Mouse (Mus musculus) spleen, adult 2 months (tissue): ENCODE results near the gene 4921501E09Rik. TPM values are rescaled to one million over a fixed set of nuclear protein-coding genes. Genes with fewer than 3 reads are reported as not detected.

Experiments
- DNase-seq, 2 experiments: peaks; one replicate each; pipeline versions ENCODE4 v3.0.0 to v3.0.0-alpha.2; 2012 to 2021; ENCODE audit warnings: low spot score in 2 of 2, low read depth in 1 of 2
- H3K27ac ChIP-seq: fragments of 200-500 bp; 2 replicates; pipeline ENCODE4 v1.5.1; 2012; ENCODE audit warnings: low read length, inconsistent platforms; ENCODE audit not compliant: insufficient read depth
- H3K27me3 ChIP-seq: fragments of 200-500 bp; 2 replicates; pipeline ENCODE4 v1.6.1; 2012; ENCODE audit warnings: mild to moderate bottlenecking, moderate library complexity, low read length, inconsistent platforms; ENCODE audit not compliant: control insufficient read depth, insufficient read depth
- H3K36me3 ChIP-seq: fragments of 200-500 bp; 2 replicates; pipeline ENCODE4 v1.6.1; 2012; ENCODE audit warnings: mild to moderate bottlenecking, low read length, inconsistent platforms; ENCODE audit not compliant: control insufficient read depth, insufficient read depth
- H3K4me1 ChIP-seq: fragments of 200-500 bp; 2 replicates; pipeline ENCODE4 v1.6.1; 2011; ENCODE audit warnings: inconsistent platforms; ENCODE audit not compliant: control insufficient read depth, insufficient read depth, insufficient read length
- H3K4me3 ChIP-seq: fragments of 200-500 bp; 2 replicates; pipeline ENCODE4 v1.5.1; 2011; ENCODE audit warnings: mild to moderate bottlenecking, inconsistent platforms; ENCODE audit not compliant: insufficient read depth, insufficient read length; ENCODE audit errors: extremely low read depth
- CTCF ChIP-seq: fragments of 200-500 bp; IDR thresholded peaks from 2 replicates; pipeline ENCODE4 v1.5.1; 2011; ENCODE audit warnings: mild to moderate bottlenecking, inconsistent platforms; ENCODE audit not compliant: insufficient read depth, insufficient read length, insufficient replicate concordance; ENCODE audit errors: extremely low read depth
- POLR2A ChIP-seq: fragments of 200-500 bp; IDR thresholded peaks from 2 replicates; pipeline ENCODE4 v1.6.1; 2011; ENCODE audit warnings: low read depth, low read length, inconsistent platforms
- WGBS: fragments of 180-500 bp; shearing (Covaris S2); methylation state at CpG from one replicate; pipeline ENCODE4 v1.1.7; 2018; 5-methylcytosine and 5-hydroxymethylcytosine counted together
- polyA plus RNA-seq: library from polyadenylated mRNA; depleted of rRNA; stranded (reverse); fragments of >200 nt; gene quantifications from 2 replicates; pipeline ENCODE4 v1.2.3, GENCODE M21; 2012; rRNA removed

4921501E09Rik gene
- polyA plus RNA-seq: not detected in 2 replicates

- WGBS: 61% methylated on average over 1 of the region's 1 CpGs
- H3K4me1 ChIP-seq: no peaks in the 10 kb centered on the region
- no peak within 1 kb of the TSS for H3K4me3 ChIP-seq
- no peaks in the 10 kb centered on the region for H3K36me3 ChIP-seq
- H3K27me3 ChIP-seq: no peaks in the 10 kb centered on the region
- DNase-seq: no peak
- no peak within 1 kb of the TSS for H3K27ac ChIP-seq
- no peak for TF ChIP-seq CTCF
Measured at GRCm38 (mm10) chr17:33067958-33068357, at the start of gene 4921501E09Rik. Gene 4921501E09Rik (minus strand): TSS chr17:33068058.

DNA sequence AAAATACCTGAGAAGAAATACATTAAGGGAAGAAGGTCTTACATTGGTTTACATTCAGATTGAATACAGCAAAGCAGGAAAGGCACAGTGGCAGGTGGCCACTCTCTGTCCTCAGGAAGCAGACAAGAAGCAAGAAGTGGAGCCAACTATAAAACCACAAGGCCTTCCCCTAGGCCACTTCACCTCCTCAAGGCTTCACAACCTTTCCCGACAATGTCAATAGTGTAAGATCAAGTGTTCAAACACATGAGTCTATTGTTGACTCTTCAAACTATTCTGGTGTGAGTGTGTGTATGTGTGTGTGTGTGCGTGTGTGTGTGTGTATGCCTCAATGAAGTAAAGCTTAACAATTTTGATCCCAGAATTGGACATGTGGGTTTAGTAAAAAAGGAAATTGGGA is 29.5 kb upstream of the 4921501E09Rik start:
- Histone ChIP-seq H3K4me3 (no peak overlapping the region), H3K27ac (no peak overlapping the region), H3K4me1 (0 out of 2 replicates have a peak, but pooled peaks cover 2% of the 10 kb centered on the region), H3K27me3 (no peaks in the 10 kb centered on the region), H3K36me3 (no peaks in the 10 kb centered on the region)
- 72% methylated on average over 2 of the region's 2 CpGs for WGBS
- no peak for TF ChIP-seq POLR2A
- no peak for TF ChIP-seq CTCF
- no peak for DNase-seq

GRCm38 (mm10) chr17:33092391-33093193 is 24.7 kb upstream of the 4921501E09Rik start:
- TF ChIP-seq CTCF: no peak
- no peak for TF ChIP-seq POLR2A
- WGBS: 5% methylated on average over 31 of the region's 31 CpGs
- no peaks in the 10 kb centered on the region for H3K36me3 ChIP-seq
- 0 out of 2 replicates have a peak, but pooled peaks cover 2% of the 10 kb centered on the region for H3K4me1 ChIP-seq
- H3K4me3 ChIP-seq: peak overlapping the region; percentile 92
- no peaks in the 10 kb centered on the region for H3K27me3 ChIP-seq
- peak overlapping the region; percentile 73 for H3K27ac ChIP-seq
- DNase-seq: peak; percentile 14 to 61

- no peak for TF ChIP-seq POLR2A
- no peak for TF ChIP-seq CTCF
- Histone ChIP-seq H3K27ac (no peak overlapping the region), H3K4me3 (no peak overlapping the region), H3K36me3 (no peaks in the 10 kb centered on the region), H3K4me1 (0 out of 2 replicates have a peak, but pooled peaks cover 2% of the 10 kb centered on the region), H3K27me3 (no peaks in the 10 kb centered on the region)
- WGBS: 94% methylated on average over 1 of the region's 1 CpGs
- DNase-seq: no peak
Measured at GRCm38 (mm10) chr17:33091630-33092029, 23.8 kb upstream of the 4921501E09Rik start.

DNA sequence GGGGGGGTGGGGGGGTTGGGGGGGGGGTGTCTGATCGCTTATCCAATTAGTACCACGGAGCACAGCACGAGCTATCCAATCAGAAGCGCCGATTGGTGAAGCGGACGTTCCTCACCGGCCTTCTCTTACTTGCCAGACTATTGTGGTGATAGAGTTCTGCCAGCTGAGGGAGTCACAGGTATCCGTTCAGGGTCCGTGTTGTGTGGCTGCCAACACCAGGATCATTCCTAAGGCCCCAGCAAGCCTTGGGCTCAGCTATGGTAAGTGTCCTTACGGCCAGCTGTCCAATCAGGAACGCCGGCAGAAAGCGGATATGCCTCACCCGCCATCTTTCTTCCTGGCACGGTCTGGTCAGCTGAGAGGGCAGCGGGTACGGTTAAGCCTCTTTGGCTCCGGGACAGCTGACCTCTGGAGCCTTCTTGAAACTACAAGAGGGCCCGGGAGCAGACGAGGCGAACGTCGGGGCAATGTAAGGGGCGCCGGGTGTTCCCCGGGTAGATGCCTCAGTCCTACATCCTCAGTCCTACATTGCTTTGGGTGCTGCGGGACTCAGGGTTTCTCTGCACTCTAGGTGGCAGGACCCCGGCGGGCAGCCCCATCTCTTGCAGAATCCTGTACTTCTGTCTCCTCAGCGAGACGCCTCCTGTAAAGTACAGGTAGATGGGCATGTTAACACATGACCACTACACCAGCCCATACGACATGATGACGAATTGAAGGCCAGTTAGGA is 21.5 kb upstream of the 4921501E09Rik start, which contains the start of gene Zfp563:
Gene Zfp563, plus strand, starts transcription at position 91 of the 730 bp plus-strand sequence.
- Histone ChIP-seq H3K36me3 (no peaks in the 10 kb centered on the region), H3K27me3 (no peaks in the 10 kb centered on the region), H3K27ac (peak within 1 kb of the TSS; percentile 76), H3K4me1 (0 out of 2 replicates have a peak, but pooled peaks cover 2% of the 10 kb centered on the region), H3K4me3 (peak within 1 kb of the TSS; percentile 72)
- peak; percentile 77 to 84 for DNase-seq
- WGBS: 6% methylated on average over 34 of the region's 34 CpGs
- TF ChIP-seq POLR2A (no peak), CTCF (no peak)

DNA sequence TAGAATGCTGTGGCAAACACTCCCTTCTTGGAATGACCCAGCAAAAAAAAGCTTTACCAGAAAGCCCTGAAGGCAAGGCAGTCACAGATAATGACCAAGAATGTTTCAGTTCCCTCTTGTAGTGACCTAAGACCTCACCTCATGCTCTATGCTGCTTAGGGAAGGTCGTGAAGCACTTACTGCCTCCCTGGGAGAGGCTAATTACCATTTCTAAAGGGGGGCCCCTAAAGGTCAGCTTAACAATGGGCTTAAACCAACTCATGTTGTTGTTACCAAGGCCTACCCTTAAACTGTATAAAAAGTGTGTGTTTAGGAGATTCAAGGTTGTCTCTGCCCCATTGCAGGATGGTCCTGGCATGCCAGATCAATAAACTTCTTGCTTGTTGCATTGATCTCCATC is 4.9 kb downstream of the 4921501E09Rik start:
- no peak overlapping the region for H3K4me3 ChIP-seq
- no peak for DNase-seq
- TF ChIP-seq CTCF (no peak), POLR2A (no peak)
- H3K27ac ChIP-seq: no peak overlapping the region
- no peaks in the 10 kb centered on the region for H3K4me1 ChIP-seq
- WGBS: 0% methylated on average over 1 of the region's 1 CpGs
- H3K36me3 ChIP-seq: no peaks in the 10 kb centered on the region
- no peaks in the 10 kb centered on the region for H3K27me3 ChIP-seq

GRCm38 (mm10) chr17:33058791-33059190 is 9.1 kb downstream of the 4921501E09Rik start:
- 9% methylated on average over 1 of the region's 1 CpGs for WGBS
- TF ChIP-seq CTCF (no peak), POLR2A (no peak)
- Histone ChIP-seq H3K4me3 (no peak overlapping the region), H3K27me3 (no peaks in the 10 kb centered on the region), H3K4me1 (no peaks in the 10 kb centered on the region), H3K36me3 (no peaks in the 10 kb centered on the region), H3K27ac (no peak overlapping the region)
- no peak for DNase-seq
